Mouse (Mus musculus): Measurements from ENCODE around the gene Slc22a15.

Gene Slc22a15

DNA sequence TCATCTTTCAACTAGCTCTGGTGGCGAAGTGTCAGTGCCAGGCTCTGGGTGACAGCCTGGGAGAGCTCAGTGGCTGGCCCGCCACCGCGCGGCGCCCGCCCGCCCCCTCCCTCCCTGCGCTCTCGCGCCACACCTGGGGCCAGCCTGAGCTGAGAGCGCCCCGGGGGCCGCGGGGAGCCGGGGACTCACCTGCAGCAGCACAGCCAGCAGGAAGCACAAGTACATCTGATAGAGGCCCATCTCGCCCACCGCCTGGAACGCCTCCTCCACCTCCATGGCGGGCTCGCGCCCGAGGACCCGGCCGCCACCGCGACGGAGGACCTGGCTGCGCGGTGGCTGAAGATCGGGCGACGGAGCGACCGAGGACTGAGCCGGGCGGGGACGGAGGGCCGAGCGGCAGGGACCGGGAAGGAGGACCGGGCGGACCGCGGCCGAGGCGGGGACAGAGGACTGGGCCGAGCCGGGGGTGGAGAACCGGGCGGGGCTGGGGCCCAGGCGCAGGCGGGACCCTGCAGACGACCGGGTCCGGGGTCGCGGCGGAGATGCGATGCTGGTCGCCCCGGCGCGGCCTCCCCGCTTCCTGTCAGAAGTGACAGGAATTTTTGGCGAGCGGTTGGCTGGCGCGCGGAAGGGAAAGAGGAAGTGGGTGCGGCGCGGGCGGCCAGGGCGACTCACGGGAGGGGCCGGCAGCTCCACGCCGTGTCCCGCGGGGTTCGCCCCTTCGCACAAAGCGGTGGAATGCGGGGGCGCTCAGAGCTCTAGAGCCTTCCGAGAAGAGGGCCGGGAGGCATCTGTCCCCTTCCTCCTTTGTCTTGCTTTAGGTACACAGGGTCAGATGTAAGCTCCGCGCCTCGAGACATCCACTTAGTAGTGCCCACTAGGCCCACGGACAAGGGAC lies at the start of gene Slc22a15:
TSS of gene Slc22a15 (minus strand) at position 611 of the 898 bp plus-strand sequence.
- DNase-seq = peak; percentile 45

DNA sequence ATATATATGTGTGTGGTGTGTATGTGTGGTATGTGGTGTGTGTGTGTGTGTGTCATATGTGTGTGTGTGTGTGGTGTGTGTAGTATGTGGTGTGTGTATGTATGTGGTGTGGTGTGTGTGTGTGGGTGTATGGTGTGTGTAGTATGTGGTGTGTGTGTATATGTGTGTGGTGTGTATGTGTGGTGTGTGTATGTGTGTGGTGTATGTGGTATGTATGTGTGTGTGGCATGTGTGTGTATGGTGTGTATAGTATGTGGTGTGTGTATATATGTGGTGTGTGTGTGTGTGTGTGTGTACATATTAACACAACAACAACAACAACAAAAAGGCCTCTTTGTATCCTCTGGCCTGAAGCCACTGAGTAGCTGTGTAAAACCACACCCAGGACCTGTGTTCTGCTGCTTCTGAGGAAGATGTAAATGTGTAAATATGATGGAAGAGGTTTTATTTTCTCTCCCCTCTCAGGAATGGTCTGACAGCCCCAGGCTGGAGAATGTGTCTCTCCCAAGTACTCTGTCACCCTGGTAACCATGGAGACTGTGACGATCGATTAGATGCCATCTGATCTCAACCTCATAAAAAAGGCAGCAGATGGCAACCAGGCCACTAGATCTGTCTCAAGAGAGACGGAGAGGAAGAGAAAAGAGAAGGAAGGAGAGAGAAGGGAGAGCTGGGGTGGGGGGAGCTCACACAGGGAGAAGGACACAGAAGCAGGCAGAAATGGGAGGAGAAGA lies 42.7 kb upstream of the Slc22a15 start:
- no peak for DNase-seq

DNA sequence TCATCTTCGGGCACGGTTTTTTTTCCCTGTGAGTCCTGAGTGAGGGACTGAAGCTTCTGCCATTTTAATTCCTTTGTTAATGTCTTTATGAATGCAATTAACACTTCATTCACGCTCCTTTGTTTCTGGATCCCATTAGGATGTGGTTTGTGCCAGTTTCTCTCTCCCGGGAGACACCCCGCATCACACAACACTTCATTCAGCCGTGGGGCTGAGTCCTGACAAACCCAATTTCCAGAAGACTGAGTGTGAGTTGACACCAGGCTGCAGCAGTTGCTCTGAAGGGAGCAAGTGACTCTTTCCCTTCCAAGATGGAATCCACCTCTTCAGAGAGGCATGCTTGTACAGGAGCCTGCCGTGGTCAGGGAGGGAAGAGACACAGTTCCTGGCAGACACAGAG lies 40.1 kb upstream of the Slc22a15 start:
- DNase-seq = no peak

DNA sequence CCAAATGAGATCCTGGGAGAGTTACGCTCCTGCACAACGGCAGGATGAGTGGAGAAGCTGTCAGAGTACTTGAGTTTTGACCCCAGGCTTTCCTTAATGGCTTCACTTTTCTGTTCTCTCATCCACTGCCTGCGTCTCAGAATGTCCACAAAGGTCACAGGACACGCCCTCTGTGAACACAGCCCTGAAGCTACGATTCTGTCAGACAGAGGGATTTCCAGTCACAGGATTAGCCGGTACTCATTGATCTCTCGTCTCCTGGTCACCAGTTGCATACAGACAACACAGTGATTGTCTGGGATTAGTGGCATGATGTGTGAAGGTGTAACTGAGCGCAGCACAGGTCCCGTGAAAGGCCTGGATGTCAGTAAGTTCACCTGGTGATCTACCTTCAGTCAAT lies 39.2 kb upstream of the Slc22a15 start:
- DNase-seq = no peak

DNA sequence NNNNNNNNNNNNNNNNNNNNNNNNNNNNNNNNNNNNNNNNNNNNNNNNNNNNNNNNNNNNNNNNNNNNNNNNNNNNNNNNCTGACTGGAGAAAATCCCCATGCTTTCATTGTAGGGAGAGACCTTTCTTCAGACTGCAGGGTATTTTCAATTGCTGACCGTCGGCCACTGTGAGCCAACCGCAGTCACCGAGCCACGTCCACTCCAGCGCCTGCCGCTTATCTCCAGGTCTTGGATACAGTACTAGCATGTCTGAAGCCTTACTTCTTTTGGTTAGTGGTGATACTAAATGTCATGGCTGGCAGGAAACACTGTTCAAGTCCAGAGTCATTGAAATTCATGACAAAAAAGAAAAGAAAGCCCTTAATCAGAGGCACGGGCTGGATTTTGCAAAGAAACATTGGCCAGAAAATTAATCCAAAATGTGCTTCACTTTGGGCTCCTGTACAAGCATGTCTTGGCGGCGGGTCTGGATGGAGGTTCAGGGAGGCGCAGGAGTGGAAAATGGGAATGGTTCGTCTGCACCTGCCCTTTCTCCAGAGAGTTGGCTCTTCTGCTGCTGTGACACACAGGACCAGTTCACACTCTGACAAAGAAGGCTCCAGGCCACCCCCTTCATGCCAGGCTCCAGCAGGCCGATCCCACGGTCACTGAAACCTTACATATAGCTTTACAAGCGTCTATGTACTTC lies 37.0 kb upstream of the Slc22a15 start:
- no peak for DNase-seq

DNA sequence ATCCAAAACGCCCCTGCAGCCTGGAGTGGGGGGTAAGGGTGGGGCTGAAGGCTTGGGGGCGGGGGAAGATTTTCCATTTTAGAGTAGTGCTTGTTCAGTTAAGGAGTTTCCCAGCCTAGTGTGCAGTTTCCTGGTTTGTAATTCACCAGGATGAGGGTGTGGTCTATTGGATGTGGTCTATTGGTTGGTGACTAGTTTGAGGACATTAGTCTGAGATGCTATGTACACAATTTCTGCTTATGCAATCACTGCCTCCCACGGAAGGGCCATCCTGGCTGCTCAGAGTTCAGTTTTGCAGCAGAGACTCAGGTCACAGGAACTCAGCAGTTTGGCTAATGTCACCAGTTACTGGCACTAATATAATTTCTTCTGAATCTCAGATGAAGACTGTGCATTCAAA lies 33.8 kb upstream of the Slc22a15 start:
- DNase-seq = no peak

DNA sequence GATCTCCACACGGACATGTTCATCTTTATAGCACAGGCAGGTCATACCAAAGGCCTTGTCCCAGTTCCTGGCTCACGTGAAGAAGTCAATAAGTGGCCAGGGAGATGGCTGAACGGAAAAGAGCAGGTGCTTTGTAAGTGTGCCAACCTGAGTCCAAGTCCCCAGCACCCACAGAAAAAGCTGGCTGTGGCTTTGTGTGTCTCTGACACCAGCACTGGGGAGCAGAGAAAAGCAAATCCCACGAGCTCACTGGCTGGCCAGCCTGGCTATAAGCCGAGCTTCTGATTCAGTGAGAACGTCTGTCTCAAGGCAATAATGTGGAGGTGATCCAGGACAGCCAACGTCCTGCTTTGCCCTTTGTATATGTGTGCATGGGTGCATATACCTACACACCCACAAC lies 29.3 kb upstream of the Slc22a15 start:
- DNase-seq = peak; percentile 5

DNA sequence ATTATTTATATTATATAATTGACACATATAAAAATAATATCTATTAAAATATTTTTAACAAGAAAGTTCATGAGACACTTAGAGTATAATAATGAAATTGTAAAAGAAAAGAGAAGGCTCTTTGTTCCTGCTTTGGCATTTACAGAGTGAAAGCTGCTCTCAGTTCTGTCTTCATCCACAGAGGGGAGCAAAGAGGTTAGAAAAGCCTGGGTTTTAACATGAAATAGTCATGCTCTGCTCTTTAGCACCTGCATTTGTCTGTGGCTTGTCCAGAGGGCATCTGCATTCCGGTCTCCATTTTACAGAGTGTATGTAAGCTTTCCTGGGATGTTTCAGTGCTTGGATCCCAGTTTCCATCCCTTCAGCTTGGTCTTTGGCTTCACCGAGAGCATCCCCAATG lies 28.3 kb upstream of the Slc22a15 start:
- DNase-seq = no peak

DNA sequence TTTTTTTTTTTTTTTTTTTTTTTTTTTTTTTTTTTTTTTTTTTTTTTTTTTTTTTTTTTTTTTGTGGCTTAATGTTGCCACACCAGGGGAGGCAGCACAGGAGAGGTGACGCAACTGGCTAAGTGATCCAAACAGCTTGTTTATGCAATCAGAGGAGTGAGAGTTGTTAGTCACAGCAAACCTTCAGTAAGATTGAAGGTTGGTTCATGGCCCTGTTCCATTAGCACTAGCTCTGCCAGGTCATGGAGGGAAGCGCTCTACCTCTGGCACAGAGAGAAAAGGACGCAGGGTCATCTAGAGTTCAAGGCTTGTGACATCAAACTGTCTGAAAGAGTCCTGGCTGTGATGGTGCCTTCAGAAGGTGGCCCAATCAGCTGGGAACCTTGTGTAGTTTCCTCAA lies 24.3 kb upstream of the Slc22a15 start:
- peak; percentile 10 for DNase-seq

DNA sequence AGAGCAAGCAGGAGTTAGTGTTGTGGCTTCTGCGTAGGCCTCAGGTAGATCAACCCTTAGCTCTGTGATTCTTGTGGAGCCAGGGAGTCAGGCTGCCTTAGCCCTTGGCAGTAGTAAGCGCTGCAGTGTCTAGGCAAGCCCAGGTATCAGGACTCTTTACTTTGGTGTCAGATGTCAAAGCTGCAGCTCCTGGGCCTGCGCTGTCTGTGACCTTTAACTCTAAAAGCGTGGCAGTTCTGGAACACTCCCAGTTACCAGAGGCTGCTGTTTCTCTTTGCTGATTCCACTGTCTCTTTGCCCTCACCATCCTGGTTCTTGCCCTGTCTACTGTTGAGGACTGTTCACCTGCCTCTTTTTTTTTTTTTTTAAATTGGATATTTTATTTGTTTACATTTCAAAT lies 23.0 kb upstream of the Slc22a15 start:
- no peak for DNase-seq

DNA sequence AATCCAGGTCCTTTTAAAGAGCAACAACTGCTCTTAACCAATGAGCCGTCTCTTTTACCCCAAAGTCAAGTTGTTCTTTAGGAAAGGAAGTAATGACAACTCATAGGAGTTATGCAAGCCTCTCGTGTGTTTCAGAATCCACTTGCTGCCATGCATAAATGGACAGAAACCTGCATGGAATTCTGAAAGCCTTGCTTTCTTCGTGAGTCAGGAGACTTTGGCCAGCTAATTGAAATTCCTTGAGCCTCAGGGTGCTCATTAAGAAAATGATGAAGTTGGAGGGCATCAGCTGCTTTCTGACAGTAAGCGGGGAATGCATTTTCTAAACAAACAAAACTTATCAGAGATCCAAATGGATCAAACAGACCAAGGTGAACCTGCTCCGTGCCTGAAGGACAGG lies 21.0 kb upstream of the Slc22a15 start:
- DNase-seq = no peak

DNA sequence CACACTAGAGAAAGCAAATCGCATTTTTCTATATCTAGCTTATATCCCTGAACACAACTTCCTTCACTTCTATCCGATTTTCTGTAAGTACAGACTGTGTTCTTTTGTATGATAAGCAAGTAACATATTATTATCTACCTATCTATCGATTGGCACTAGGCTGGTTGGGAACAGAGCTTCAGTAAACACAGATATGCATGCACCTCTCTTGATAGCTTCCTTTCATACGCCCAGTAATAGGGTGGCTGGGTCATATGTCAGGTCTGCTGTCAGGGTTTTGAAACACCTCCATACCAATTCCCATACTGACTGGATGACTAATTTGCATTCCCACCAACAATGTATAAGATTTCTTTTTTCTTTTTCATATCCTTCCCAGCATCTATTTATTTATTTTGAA lies 16.2 kb upstream of the Slc22a15 start:
- DNase-seq = no peak

DNA sequence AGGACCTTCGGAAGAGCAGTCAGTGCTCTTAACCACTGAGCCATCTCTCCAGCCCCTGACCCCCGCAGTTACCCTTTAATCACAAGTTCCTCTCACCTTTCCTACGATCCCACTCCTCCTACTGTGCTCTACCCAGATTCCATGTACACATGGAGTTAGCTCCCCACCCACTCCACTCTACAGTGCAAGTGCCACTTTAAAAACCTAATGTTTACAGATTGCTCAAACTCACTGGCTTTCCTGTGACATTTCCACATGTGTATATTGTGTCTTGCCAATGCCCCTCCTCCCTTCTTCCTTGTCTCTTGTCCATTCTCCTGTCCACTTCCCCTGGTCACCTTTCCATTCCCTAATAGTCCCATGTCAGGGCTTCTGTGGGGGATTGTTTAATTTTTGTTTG lies 15.6 kb upstream of the Slc22a15 start:
- no peak for DNase-seq

DNA sequence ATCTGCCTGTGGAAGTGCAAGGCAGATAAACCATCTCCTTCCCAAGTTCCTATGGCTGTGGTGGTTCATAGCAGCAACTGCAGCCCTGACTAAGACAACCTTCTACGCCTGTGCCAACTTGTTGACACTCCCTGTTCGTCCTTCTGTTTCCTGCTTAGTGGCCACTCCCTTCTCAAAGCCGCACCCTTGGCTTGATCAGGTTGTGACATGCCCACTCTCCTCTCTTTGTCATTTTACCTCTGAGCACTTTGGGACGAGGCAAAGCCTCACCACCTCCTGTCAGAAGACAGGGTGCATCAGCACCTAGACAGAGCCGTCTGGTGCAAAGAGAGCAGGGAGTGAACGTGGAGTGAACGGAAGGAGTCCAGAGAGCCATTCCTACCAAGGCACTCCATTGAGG lies 14.9 kb upstream of the Slc22a15 start:
- no peak for DNase-seq

DNA sequence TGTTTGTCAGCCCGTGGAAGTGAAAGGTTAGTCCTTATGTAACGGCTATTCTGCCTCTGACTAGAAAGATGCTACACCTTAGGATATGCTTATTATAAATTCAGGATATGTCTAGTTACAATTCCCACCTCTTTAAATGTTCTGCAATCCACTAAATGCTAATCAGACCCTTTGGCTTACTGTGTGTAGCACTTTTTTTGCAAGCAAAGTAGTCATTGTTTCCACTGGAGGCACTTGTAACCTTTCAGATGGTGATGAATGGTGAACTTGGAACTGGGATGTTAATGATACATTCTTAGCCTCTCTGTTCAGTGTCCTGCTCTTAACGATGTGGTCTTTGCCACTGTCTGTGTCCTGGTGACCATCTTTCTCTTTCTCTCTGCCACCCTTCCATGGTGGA lies 12.1 kb upstream of the Slc22a15 start:
- DNase-seq = no peak

DNA sequence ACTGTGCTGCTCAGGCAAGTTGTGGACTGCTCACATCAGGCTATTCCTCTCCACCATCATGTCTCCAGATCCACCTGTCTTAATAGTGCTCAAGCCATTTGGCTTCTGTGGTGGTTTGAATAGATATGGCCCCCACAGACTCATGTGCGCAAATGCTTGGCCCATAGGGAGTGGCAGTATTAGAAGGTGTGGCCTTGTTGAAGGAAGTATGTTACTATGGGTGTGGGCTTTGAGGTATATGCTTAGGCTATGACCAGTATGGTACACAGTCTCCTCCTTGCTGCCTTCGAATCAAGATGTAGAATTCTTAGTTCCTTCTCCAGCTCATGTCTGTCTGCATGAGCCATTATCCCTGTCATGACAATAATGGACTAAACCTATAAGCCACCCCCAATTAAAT lies 9.6 kb upstream of the Slc22a15 start:
- DNase-seq = no peak

DNA sequence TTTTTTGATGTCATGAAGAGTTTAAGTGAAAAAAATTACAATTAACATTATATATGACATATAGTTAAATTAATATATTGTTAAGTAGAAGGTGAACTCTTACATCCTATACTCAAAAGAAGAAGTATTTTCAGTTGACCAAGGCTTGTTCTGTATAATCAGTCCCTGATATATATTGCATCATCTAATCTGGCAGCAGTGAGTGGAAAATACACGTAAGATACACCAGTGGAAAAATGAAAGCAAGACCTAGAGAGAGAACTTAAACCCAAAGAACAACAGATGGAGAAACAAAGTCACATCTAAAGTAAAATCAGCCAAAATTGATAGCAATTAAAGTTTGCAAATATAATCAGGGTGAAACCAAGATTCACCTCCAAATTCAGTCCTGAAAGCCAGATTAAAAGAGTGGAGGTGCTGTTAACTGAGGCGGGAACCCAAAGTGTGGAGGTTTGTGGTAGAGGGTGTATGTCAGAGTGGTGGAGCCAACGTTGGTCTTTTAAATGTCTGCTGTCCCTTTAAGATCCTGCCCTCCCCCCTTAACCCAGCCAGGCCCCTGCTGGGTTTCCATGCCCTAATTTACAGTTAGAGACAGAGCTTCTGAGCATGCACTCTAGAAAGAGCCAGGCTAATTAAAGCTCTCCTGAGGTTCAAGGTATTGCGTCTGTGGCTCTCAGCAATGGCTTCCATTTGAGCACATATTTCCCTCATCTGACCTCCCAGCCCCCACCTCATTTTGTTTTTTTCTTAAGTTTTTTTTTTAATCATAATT lies 5.0 kb upstream of the Slc22a15 start:
- no peak for DNase-seq

DNA sequence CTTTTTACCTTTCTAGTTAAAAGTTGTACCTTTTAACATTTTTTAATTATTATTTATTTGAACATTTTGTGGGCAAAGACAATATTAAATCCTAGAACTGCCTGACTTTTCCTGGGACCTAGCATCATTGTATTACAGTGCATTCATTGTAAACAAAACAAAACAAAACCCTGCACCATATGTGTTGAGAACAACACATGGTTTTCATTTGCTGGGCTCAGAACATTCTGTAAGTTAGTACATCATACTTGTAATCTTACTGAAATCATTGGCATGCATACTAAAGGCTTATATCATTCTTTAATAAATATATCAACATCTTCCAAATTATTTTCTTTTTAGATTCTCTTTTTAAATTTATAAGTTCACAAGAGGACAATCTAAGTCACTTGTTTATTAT lies 2.4 kb upstream of the Slc22a15 start:
- DNase-seq = no peak

DNA sequence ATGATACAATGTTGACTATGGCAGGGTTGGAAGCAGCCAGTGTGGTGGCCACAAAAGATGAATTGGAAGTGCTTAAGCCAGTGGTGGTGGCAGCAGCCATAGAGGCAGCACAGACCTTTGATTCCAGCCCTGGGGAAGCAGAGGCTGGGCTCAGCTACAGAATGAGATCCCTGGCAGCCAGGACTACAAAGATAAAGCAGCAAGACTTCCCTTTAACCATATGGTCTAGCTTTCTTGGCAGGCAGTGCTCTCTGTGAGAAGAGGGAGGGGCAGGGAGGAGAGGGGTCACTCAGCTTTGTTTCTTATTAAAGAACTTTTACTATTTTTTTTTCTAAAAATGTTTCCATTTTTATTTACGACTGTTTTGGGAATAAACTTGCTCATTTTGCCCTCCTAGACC lies 1.4 kb upstream of the Slc22a15 start:
- DNase-seq = peak; percentile 5

DNA sequence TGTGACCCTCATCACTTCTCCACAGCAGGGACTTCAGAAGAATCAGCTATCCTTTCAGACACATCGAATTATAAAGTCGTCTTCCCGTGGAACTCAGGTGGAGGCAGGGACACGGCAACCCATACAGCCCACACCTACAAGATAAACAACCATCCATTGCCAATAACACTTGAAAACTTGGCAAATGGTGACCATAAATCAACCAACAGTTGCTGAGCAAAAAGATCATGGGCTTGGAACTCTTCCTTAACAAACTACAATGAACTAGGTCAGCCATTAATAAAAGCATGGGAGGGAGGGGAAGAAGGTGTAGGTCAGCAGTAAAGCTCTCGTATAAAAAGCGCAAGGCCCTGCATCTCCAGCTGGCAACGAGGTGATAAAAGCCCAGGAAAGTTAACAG lies 1.9 kb downstream of the Slc22a15 start:
- DNase-seq = peak; percentile 1

DNA sequence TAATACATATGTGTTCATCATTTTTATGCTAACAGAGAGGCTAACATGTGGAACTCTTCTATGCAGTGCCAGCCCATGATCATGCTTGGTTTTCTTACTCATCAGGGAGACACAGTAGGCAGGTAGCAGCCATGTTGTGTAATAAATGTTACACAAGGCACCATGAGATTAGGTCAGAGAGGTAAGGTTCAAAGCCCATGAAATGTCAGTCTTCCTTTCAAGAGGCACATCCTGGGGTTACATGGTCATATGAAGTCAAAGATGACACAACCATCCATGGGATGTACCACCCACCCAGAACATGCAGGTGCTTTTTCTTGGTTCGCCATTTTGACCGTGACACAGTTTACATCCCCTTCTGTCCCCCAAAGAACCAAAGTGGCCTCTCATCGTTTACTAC lies 5.7 kb downstream of the Slc22a15 start:
- DNase-seq = no peak

DNA sequence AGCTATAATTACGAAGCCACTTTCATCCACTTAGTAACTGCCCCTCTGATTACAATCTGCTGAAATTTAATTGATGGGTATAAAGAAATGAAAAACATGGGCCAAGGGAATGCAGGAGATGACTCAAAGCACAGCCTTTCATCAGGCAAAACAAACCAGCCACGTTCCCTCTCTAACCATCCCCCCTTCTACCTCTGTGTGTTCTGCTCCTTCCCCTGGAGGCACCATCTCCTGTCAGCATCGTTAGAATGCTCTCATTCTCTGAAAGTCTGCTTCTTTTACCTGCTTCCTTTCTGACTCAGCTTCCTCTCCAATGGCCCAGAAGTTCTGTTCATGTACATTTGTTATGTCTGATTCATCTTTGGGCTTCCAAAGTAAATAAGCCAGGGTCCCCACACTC lies 6.6 kb downstream of the Slc22a15 start:
- DNase-seq = no peak

DNA sequence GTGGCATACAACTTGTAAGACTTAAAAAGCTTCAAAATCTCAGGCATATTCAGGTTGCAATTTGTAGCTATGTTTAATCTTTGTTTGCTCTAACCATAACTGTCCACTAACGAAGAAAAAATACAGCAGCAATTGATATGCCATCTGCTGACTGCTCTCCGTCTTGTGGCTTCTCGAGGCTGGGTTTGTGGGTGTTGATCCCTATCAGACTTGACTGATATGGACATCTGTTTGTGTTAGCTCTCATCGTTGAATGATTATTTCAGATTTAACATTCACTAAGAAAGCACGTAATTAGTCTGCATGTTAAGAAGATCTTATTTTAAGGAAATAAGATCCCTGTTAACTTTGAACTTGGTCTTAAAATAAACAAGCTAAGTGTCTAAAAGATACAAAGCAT lies 7.7 kb downstream of the Slc22a15 start:
- DNase-seq = no peak
